ENCODE assay signal across 10 mouse cellular contexts in the genomic region with DNA sequence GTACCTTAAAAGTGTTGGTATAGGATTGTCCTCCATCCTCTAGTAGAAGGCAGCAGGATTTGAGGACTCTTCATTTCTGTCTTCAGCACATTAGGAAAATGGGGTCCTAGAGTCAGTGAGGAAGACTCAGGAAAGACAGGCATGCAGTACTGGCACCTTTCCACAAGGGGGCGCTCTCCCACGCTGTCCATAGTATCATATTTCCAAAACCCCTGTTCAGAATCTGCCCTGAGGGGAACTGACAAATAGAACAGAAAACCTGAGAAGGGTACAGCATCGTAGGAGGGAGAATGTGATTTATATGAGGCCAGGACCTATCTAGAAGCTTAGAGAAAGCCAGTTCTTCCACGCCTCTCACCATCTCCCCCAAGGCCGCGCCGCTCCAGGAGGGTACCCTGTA. TPM values are rescaled to one million over a fixed set of nuclear protein-coding genes. Genes with fewer than 3 reads are reported as not detected.
DNase-seq lines count a peak whose midpoint lies in the region; ATAC-seq and TF ChIP-seq lines count a peak whose summit lies in the region.
"Had no signal": no experiment of that assay in that cellular context is flagged by ENCODE, and none has a peak within 500 bp of the region (broad histone marks: within the 10 kb centered on the region; RNA-seq: fewer than 3 reads in every experiment).

No protein-coding gene starts in this region.

- H3K4me1 ChIP-seq in spleen, adult 2 months (ENCODE audit: control insufficient read depth, insufficient read depth, insufficient read length): no peaks in the 10 kb centered on the region; the same call in 1 of the 2 replicates
- H3K4me1 ChIP-seq in forebrain, embryonic 16.5 days (replicated peaks; ENCODE audit: control insufficient read depth, insufficient read depth, low read length): peaks cover 4% of the 10 kb centered on the region; the same call in 1 of the 2 replicates

- H3K27me3 ChIP-seq in spleen, adult 2 months (ENCODE audit: control insufficient read depth, insufficient read depth, low read length): no peaks in the 10 kb centered on the region
- H3K27me3 ChIP-seq in forebrain, embryonic 16.5 days (replicated peaks; ENCODE audit: control insufficient read depth, insufficient read depth, low read length): peaks cover 8% of the 10 kb centered on the region

- H3K4me2 ChIP-seq in forebrain, embryonic 16.5 days (ENCODE audit: low read length): no peak overlapping the region

- ATAC-seq in monocyte, adult 5-6 weeks (replicated peaks; ENCODE audit: insufficient number of reproducible peaks, low FRiP score, low TSS enrichment, poor library complexity, severe bottlenecking): no peak
- no peak for ATAC-seq in forebrain, embryonic 16.5 days

- no peaks in the 10 kb centered on the region for H3K36me3 ChIP-seq in spleen, adult 2 months (ENCODE audit: control insufficient read depth, insufficient read depth, low read length)
- no peaks in the 10 kb centered on the region for H3K36me3 ChIP-seq in forebrain, embryonic 16.5 days (ENCODE audit: control insufficient read depth, insufficient read depth)

- no peak overlapping the region for H3K9ac ChIP-seq in forebrain, embryonic 16.5 days (replicated peaks; ENCODE audit: low read depth, low read length)

- no peaks in the 10 kb centered on the region for H3K9me3 ChIP-seq in forebrain, embryonic 16.5 days (ENCODE audit: control insufficient read depth, low read length)

- H3K27ac ChIP-seq in gastrocnemius, adult 2 months: no peak overlapping the region
- no peak overlapping the region for H3K27ac ChIP-seq in spleen, adult 2 months (ENCODE audit: insufficient read depth, low read length)
- H3K27ac ChIP-seq in forebrain, embryonic 16.5 days (ENCODE audit: low read length): no peak overlapping the region

- H3K4me3 ChIP-seq in gastrocnemius, adult 2 months: no peak overlapping the region
- no peak overlapping the region for H3K4me3 ChIP-seq in spleen, adult 2 months (ENCODE audit: extremely low read depth, insufficient read depth, insufficient read length)
- no peak overlapping the region for H3K4me3 ChIP-seq in forebrain, embryonic 16.5 days (replicated peaks; ENCODE audit: low read length)
- H3K4me3 ChIP-seq: megakaryocyte, embryonic 14.5 days had no signal

- TF ChIP-seq POLR2A in spleen, adult 2 months (IDR thresholded peaks at IDR 0.05; ENCODE audit: low read depth, low read length): no peak

- intact Hi-C loops in gastrocnemius, adult 2 months (cut with DNase I): no loop called here
- intact Hi-C loops in gastrocnemius, postnatal 14 days (cut with DNase I; ENCODE audit: low total_unique reads): loop anchor here (5.0 kb wide), 1 partner anchor 37 kb away; no protein-coding TSS in a partner anchor

- WGBS in spleen, adult 2 months: 62% methylated on average over 7 of the region's 7 CpGs
- 60% methylated on average over 7 of the region's 7 CpGs for WGBS in forebrain, embryonic 16.5 days

- no peak for DNase-seq in gastrocnemius, adult 2 months
- DNase-seq in gastrocnemius, postnatal 4 days (ENCODE audit: low spot score in 2 of 2): no peak
- DNase-seq in spleen, adult 2 months (ENCODE audit: low read depth in 1 of 2, low spot score in 2 of 2): no peak
- no peak for DNase-seq in spleen, postnatal 36 days (ENCODE audit: low spot score in 2 of 2)
- DNase-seq in forelimb bud, embryonic 11.5 days (ENCODE audit: low read depth, low spot score): peak; percentile 42
- DNase-seq in gastrocnemius, postnatal 14 days: no peak
- DNase-seq: kidney, postnatal 10 days had no signal

- peak; percentile 96 for TF ChIP-seq CTCF in gastrocnemius, adult 2 months (IDR thresholded peaks at IDR 0.05)
- peak; percentile 63; the same call in 1 of the 2 replicates for TF ChIP-seq CTCF in spleen, adult 2 months (IDR thresholded peaks at IDR 0.05; ENCODE audit: extremely low read depth, insufficient read depth, insufficient read length, insufficient replicate concordance)

RNA-seq across cellular contexts. Expression of gene Tlx1, which starts 24.3 kb away (rescaled TPM):
- total RNA-seq in gastrocnemius, adult 2 months (2021): not detected
- under 1 TPM in 1 of 2 experiments, not detected in 1; 0.31 TPM for total RNA-seq in gastrocnemius, postnatal 4 days (2021)
- polyA plus RNA-seq in spleen, adult 2 months (2012; rRNA removed): 37.3 and 51.1 TPM in 2 replicates
- not detected in 3 replicates for total RNA-seq in monocyte, adult 5-6 weeks (2017)
- not detected in 2 replicates for polyA plus RNA-seq in forebrain, embryonic 16.5 days (2015; fragmentation: Nextera tagmentation; extraction: Ambion mirVana)
- not detected for total RNA-seq in gastrocnemius, postnatal 14 days (2021)
